ENCODE assay signal across 8 mouse cellular contexts in the genomic region with DNA sequence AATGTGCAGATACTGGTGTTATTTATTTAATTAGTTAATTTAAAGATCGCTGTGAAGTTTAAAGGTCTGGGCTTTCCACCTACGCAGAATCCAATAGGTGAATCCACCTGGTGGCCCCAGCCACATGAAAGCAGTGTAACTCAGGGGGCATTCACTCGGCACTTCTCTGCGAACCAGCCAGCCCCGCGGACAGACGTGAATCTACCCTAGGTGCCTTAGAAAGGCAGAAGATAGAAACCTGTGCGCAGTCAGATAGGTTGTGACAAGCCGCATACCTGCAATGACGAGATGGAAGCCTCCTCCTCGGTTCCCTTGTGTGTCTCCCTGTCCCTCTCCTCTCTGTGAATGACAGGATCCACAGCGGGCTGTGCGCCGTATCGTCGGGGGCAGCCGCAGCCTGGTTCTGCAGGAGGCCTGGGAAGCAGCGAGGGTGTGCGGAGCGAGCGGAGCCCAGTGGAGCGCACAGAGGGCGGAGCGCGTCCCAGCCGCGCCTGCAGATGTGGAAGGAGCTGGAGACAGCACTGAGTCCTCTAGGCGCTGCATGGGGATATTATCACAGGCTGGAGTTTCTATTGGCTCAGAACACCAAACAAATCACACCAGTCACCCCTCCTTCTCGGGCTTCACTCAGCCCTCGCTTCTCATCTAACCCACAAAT. TPM values are rescaled to one million over a fixed set of nuclear protein-coding genes. Genes with fewer than 3 reads are reported as not detected.
DNase-seq lines count a peak whose midpoint lies in the region; ATAC-seq lines count a peak whose summit lies in the region.

A gene (minus strand): TSS at position 522 of the 658 bp plus-strand sequence.

- 7% methylated on average over 30 of the region's 30 CpGs for WGBS in liver, embryonic 13.5 days (ENCODE audit: insufficient replicate concordance)
- 4% methylated on average over 30 of the region's 30 CpGs for WGBS in neural tube, embryonic 11.5 days

- DNase-seq in cerebellum, adult 8-10 months = no peak
- peak; percentile 28 for DNase-seq in brain, embryonic 18.5 days (ENCODE audit: low read depth, low spot score)
- DNase-seq in frontal cortex, postnatal 10 days (ENCODE audit: low spot score in 2 of 2) = peak; percentile 38 to 59
- peak; percentile 59 for DNase-seq in kidney, postnatal 10 days
- DNase-seq in liver, embryonic 13.5 days = no peak
- DNase-seq in neural tube, embryonic 11.5 days (ENCODE audit: low spot score) = peak; percentile 74
- DNase-seq in urinary bladder, postnatal 14 days (ENCODE audit: low spot score) = peak; percentile 10

- H3K4me1 ChIP-seq in liver, embryonic 13.5 days (replicated peaks) = no peaks in the 10 kb centered on the region
- no peaks in the 10 kb centered on the region for H3K4me1 ChIP-seq in neural tube, embryonic 11.5 days (ENCODE audit: control insufficient read depth, insufficient read depth, low read length)

- ATAC-seq in cerebellum, adult (ENCODE audit: insufficient number of reproducible peaks, low FRiP score, low TSS enrichment) = peak; percentile 68; the same call in 1 of the 2 replicates
- no peak for ATAC-seq in liver, embryonic 13.5 days (ENCODE audit: low read depth)
- peak; percentile 91 for ATAC-seq in neural tube, embryonic 11.5 days (ENCODE audit: insufficient read depth, low FRiP score, low TSS enrichment)

- peaks cover 5% of the 10 kb centered on the region; the same call in 1 of the 2 replicates for H3K27me3 ChIP-seq in liver, embryonic 13.5 days
- H3K27me3 ChIP-seq in neural tube, embryonic 11.5 days (ENCODE audit: control insufficient read depth, insufficient read depth, low read length) = no peaks in the 10 kb centered on the region

- H3K9me3 ChIP-seq in liver, embryonic 13.5 days (replicated peaks) = no peaks in the 10 kb centered on the region
- no peaks in the 10 kb centered on the region for H3K9me3 ChIP-seq in neural tube, embryonic 11.5 days (ENCODE audit: control insufficient read depth, low read length)

- peak within 1 kb of the TSS; percentile 43 for H3K4me2 ChIP-seq in liver, embryonic 13.5 days
- H3K4me2 ChIP-seq in neural tube, embryonic 11.5 days (ENCODE audit: low read depth) = peak within 1 kb of the TSS; percentile 70

- H3K27ac ChIP-seq in liver, embryonic 13.5 days = no peak within 1 kb of the TSS
- H3K27ac ChIP-seq in neural tube, embryonic 11.5 days (ENCODE audit: low read depth, low read length) = peak within 1 kb of the TSS; percentile 44; the same call in 1 of the 2 replicates

- no peaks in the 10 kb centered on the region for H3K36me3 ChIP-seq in liver, embryonic 13.5 days
- no peaks in the 10 kb centered on the region for H3K36me3 ChIP-seq in neural tube, embryonic 11.5 days (ENCODE audit: control insufficient read depth, insufficient read depth, low read length)

- H3K4me3 ChIP-seq in liver, embryonic 13.5 days (replicated peaks) = peak within 1 kb of the TSS; percentile 10; the same call in 1 of the 2 replicates
- peak within 1 kb of the TSS; percentile 40 for H3K4me3 ChIP-seq in neural tube, embryonic 11.5 days (ENCODE audit: low read depth, low read length)

- H3K9ac ChIP-seq in liver, embryonic 13.5 days = no peak within 1 kb of the TSS
- peak within 1 kb of the TSS; percentile 53 for H3K9ac ChIP-seq in neural tube, embryonic 11.5 days (ENCODE audit: low read length)

RNA-seq across cellular contexts. Expression of the gene that starts here (rescaled TPM):
- 0.05 and 0.09 TPM in 2 replicates for polyA plus RNA-seq in liver, embryonic 13.5 days (2015; fragmentation: Nextera tagmentation; extraction: Ambion mirVana)
- polyA plus RNA-seq in neural tube, embryonic 11.5 days (2014; fragmentation: Nextera tagmentation; extraction: Ambion mirVana) = 3.2 and 3.4 TPM in 2 replicates

Comparison
In these comparisons a context has a peak if more than half of its experiments do, and no peak if none do; other contexts are left out.
1. DNase-seq: peak in brain, embryonic 18.5 days (single experiment), frontal cortex, postnatal 10 days (2 of 2), kidney, postnatal 10 days (single experiment), neural tube, embryonic 11.5 days (single experiment) and urinary bladder, postnatal 14 days (single experiment); none in cerebellum, adult 8-10 months (single experiment) and liver, embryonic 13.5 days (single experiment).